Mouse (Mus musculus) layer of hippocampus, adult 8-10 months (tissue): Measurements from ENCODE around the gene Coa3. TPM values are rescaled to one million over a fixed set of nuclear protein-coding genes. Genes with fewer than 3 reads are reported as not detected.

Source experiments
- DNase-seq, 2 experiments: peaks; one replicate each; pipeline ENCODE4 v3.0.0; 2022; ENCODE audit warnings: low spot score in 2 of 2
- total RNA-seq, 4 experiments: library from RNA; stranded (reverse); gene quantifications; 2 replicates each; pipeline ENCODE4 v1.2.4; 2022

Coa3 gene
- total RNA-seq, 4 experiments from 2014 or later = 90.3 to 98.9 (median 91.4) TPM

GRCm38 (mm10) chr11:101282896-101283295 is 4.0 kb upstream of the Coa3 start:
- DNase-seq = no peak

DNA sequence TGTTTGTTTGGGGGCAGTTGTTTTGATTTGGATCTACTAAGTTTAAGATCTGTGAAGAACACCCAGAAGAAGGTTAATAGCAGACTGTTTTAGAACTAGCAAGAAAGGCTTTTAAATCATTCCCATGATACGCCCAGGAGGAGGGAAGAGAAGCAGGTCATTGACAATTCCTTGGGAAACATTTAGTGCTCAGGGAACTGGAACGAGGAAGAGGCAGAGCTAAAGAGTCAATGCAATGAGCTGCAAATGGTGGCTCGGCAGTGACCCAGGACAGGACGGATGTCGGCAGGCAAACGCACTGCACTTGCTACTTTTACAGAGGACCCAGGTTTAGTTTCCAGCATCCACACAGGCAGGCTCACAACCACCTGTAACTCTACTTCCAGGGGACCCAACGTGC is 1.9 kb upstream of the Coa3 start:
- no peak for DNase-seq

DNA sequence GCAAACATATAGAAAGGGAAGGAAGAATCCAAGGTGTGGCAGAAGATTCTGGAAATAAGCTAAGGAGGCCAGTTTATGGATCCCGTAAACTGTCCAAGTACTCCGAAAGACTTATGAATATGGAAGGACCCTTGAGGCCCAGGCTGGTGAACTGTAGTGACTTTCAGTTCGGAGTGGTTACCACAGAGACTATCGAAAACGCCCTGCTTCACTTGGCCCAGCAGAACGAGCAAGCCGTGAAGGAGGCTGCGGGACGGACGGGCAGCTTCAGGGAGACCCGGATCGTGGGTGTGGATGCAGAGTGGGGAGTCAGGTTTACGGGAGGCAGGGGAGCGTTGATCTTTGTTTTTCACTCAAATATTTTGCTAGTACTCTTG is 267 bp upstream of the Coa3 start:
- no peak for DNase-seq

GRCm38 (mm10) chr11:101277381-101278222 is 1.3 kb downstream of the Coa3 start:
- peak in 1 of 2 experiments; percentile 36 for DNase-seq

DNA sequence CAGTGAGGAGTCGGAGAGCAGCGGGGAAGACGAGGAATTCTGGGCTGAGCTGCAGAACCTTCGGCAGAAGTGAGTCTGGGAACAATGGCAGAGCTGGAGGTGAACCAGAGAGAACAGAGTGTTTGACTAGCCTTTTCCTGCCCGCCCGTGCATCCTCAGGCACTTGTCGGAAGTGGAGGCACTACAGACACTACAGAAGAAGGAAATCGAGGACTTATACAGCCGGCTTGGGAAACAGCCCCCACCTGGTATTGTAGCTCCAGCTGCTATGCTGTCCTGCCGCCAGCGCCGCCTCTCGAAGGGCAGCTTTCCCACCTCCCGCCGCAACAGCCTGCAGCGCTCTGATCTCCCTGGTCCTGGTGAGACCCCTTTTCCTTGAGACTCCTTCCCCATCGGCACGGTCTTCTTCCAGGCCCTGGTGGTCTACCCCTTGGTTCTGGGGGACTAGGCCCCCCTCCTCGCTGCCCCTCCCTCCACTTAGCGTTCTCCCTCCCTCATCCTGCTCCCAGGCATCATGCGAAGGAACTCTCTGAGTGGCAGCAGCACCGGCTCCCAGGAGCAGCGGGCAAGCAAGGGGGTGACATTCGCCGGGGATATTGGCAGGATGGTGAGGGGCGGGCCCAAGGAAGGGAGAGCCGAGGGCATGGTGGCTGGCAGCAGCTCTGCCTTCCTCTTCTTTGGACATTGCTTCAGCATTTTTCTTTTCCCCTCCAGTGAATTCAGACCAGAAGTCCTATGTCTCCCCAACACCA is 2.4 kb downstream of the Coa3 start:
- no peak for DNase-seq

GRCm38 (mm10) chr11:101275309-101275708 is 3.6 kb downstream of the Coa3 start:
- DNase-seq = no peak

- DNase-seq = no peak
These were observed 6.5 kb downstream of the Coa3 start for GRCm38 (mm10) chr11:101272446-101272845.

DNA sequence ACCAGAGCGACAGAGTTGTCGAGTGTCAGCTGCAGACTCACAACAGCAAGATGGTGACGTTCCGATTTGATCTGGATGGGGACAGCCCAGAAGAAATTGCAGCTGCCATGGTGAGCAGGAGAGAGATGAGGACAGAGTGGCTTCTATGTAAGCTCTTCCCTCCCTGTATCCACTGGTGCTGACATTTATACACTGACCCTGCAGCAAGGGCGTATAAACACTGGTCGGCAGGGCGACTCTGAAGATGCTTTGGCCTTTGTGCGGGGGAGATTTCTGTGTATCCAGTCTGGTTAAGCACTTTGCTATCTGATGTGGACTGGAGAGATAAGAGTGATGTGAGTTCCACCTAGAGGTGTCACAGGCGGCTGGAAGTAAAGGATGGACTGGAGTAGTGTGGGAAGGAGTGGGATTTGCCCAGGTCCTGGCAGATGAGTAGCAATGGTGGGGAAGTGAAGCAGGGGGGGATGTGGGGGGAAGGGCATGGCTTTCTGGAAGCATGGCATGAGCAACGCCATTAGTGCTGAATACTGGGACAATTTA is 9.3 kb downstream of the Coa3 start:
- no peak for DNase-seq

GRCm38 (mm10) chr11:101265906-101266305 is 13.0 kb downstream of the Coa3 start:
- DNase-seq = no peak

GRCm38 (mm10) chr11:101264954-101265471 is 13.9 kb downstream of the Coa3 start:
- DNase-seq = no peak

- DNase-seq = no peak
These were observed 15.0 kb downstream of the Coa3 start for GRCm38 (mm10) chr11:101263989-101264280.

DNA sequence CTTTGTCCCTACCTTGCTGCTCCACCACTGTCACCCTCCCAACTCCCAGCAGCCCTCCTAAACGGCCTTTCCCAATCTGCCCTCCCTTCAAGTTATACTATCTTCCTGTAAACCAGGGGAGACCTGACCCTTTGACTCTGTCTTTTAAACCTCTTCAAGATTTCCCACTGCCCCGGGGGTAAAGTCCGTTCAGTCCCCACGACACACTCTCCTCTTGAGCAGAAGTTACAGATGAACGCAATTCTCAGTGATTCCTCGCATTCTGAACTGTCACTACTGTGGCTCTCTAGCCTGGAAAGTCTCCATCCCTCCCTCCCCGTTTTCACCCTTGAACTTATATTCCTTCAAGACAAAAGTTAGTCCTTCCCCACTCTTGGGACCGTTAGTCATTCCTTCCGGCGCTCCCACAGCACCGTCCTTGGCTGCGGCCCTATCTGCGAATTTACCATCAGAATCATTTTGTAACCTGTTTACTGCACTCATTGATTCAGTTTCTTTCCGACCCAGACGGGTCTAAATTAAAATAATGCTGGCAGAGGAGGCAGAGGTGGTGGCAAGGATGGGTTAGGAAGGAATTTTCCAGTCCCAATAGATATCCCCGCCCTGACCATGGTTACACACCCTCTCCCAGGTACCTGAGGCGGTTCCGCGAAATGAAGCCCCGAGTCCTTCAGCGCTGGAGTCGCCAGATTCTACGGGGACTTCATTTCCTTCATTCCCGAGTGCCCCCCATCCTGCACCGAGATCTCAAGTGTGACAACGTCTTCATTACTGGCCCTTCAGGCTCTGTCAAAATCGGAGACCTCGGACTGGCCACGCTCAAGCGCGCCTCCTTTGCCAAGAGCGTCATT is 15.6 kb downstream of the Coa3 start:
- no peak for DNase-seq

DNA sequence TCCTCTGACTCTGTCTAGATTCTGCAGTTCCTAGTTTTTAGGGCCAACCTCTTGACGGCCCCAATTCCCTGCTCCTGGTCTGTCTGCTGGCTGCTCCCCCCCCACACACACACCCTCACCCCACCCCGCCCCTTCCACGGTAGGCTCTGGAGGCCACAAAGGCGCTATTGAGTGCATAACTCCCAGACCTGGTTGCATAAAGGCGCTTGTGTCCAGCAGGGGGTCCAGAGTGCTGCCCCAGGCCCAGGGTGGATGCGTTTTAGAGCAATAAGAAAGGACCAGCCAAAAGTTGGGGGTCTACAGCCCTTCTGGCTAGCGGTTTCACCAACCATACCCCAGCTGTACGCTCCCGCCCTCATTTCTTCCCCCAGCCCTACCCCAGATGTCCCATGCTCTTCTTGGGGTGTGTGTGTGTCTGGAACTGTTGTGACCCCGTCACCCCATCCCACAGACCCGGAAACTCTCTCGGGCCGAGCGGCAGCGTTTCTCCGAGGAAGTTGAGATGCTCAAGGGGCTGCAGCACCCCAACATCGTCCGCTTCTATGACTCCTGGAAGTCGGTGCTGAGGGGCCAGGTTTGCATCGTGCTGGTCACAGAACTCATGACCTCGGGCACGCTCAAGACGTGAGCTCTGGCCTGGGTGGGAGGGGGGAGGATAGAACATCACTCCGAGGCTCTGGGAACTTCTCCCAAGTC is 16.5 kb downstream of the Coa3 start:
- no peak for DNase-seq

- DNase-seq = no peak
These were observed 18.0 kb downstream of the Coa3 start for GRCm38 (mm10) chr11:101260826-101261380.

- no peak for DNase-seq
These were observed 18.7 kb downstream of the Coa3 start, which contains the start of gene Wnk4 for GRCm38 (mm10) chr11:101259948-101260825. Wnk4 (plus strand) TSS chr11:101260567.

DNA sequence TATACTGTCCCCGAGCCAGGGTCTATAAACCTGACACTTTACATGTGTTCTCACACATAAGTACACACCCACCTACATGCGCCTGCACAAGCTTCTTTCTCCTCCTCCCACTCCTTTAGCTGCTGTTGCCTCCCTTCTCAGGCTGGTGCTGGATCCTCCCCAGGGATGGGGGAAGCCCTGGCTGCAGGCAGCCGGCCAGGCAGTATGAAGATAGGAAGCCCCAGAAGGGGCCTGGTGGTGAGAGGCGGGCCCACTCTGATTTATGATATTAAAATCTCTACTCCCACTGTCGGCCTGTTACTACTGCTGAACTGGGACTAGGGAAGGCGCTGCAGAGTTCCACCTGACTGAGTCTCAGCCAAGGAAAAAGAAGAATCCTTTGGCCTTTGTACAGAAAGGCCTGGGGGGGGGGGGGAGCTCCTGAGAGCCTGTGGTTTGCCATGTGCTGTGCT is 19.6 kb downstream of the Coa3 start:
- peak; percentile 75 to 78 for DNase-seq

- no peak for DNase-seq
These were observed 22.8 kb downstream of the Coa3 start for GRCm38 (mm10) chr11:101255826-101256775.
